Mouse (Mus musculus) liver, adult 2 months (tissue): ENCODE measurements around the gene B4galt1. TPM values are rescaled to one million over a fixed set of nuclear protein-coding genes. Genes with fewer than 3 reads are reported as not detected.

Source experiments
- DNase-seq: peaks from one replicate; pipeline ENCODE4 v3.0.0-alpha.2; 2011; ENCODE audit warnings: low read depth, low spot score; ENCODE audit errors: extremely low read depth
- H3K27ac ChIP-seq: fragments of 200-500 bp; replicated peaks from 2 replicates; pipeline ENCODE4 v1.5.1; 2012; ENCODE audit warnings: low read depth, mild to moderate bottlenecking, control low read depth, inconsistent platforms, low read length; ENCODE audit not compliant: insufficient read depth
- H3K27me3 ChIP-seq: fragments of 200-500 bp; 2 replicates; pipeline ENCODE4 v1.6.1; 2012; ENCODE audit warnings: mild to moderate bottlenecking, moderate library complexity, low read length, inconsistent platforms; ENCODE audit not compliant: control insufficient read depth, insufficient read depth
- H3K36me3 ChIP-seq: fragments of 200-500 bp; 2 replicates; pipeline ENCODE4 v1.6.1; 2012; ENCODE audit warnings: low read length, inconsistent platforms; ENCODE audit not compliant: control insufficient read depth, insufficient read depth
- H3K4me1 ChIP-seq: fragments of 200-500 bp; 2 replicates; pipeline ENCODE4 v1.6.1; 2011; ENCODE audit warnings: low read length; ENCODE audit not compliant: control insufficient read depth, insufficient read depth
- H3K4me3 ChIP-seq: fragments of 200-500 bp; 2 replicates; pipeline ENCODE4 v1.5.1; 2011; ENCODE audit warnings: low read depth, mild to moderate bottlenecking, control low read depth, low read length, moderate library complexity; ENCODE audit not compliant: insufficient read depth
- H3K79me2 ChIP-seq: fragments of 200-500 bp; 2 replicates; pipeline ENCODE4 v1.6.1; 2012; ENCODE audit warnings: inconsistent platforms, mild to moderate bottlenecking, low read length, moderate library complexity; ENCODE audit not compliant: control insufficient read depth, insufficient read depth
- H3K9ac ChIP-seq: fragments of 200-500 bp; 2 replicates; pipeline ENCODE4 v1.6.1; 2012; ENCODE audit warnings: low read depth, mild to moderate bottlenecking, control low read depth, inconsistent platforms, low read length
- CTCF ChIP-seq: fragments of 200-500 bp; IDR thresholded peaks from 2 replicates; pipeline ENCODE4 v1.5.1; 2011; ENCODE audit warnings: low read depth, low read length, control low read depth
- POLR2A ChIP-seq: fragments of 200-500 bp; IDR thresholded peaks from 2 replicates; pipeline ENCODE4 v1.6.1; 2011; ENCODE audit warnings: low read length, control low read depth; ENCODE audit not compliant: insufficient read depth; ENCODE audit errors: extremely low read depth
- WGBS: fragments of 180-500 bp; shearing (Covaris S2); methylation state at CpG from one replicate; pipeline ENCODE4 v1.1.7; 2018; 5-methylcytosine and 5-hydroxymethylcytosine counted together
- polyA plus RNA-seq: library from polyadenylated mRNA; depleted of rRNA; stranded (reverse); fragments of >200 nt; gene quantifications from 2 replicates; pipeline ENCODE4 v1.2.3, GENCODE M21; 2012
- total RNA-seq: library from RNA; depleted of rRNA; stranded (reverse); fragments of >200 nt; gene quantifications from 2 replicates; pipeline ENCODE4 v1.2.3, GENCODE M21; 2014

The B4galt1 gene
- total and polyA plus RNA-seq, 2 experiments = 11.0 to 28.1 TPM

GRCm38 (mm10) chr4:40823664-40824063, 30.1 kb downstream of the B4galt1 start:
- WGBS = 69% methylated on average over 8 of the region's 8 CpGs
- no peak overlapping the region for H3K9ac ChIP-seq
- H3K36me3 ChIP-seq = peaks cover 24% of the 10 kb centered on the region
- H3K4me1 ChIP-seq = peaks cover 18% of the 10 kb centered on the region
- peak overlapping the region; percentile 3; the same call in 1 of the 2 replicates for H3K27ac ChIP-seq
- TF ChIP-seq CTCF (no peak), POLR2A (no peak)
- peaks cover 40% of the 10 kb centered on the region for H3K79me2 ChIP-seq
- no peaks in the 10 kb centered on the region for H3K27me3 ChIP-seq
- no peak for DNase-seq
- no peak overlapping the region for H3K4me3 ChIP-seq

- Histone ChIP-seq H3K9ac (no peak overlapping the region), H3K36me3 (peaks cover 26% of the 10 kb centered on the region), H3K4me1 (peaks cover 14% of the 10 kb centered on the region), H3K79me2 (peaks cover 39% of the 10 kb centered on the region), H3K27ac (peak overlapping the region; percentile 3; the same call in 1 of the 2 replicates), H3K27me3 (no peaks in the 10 kb centered on the region), H3K4me3 (no peak overlapping the region)
- WGBS = 26% methylated on average over 14 of the region's 14 CpGs
- peak; percentile 88 for DNase-seq
- TF ChIP-seq CTCF (no peak), POLR2A (no peak)
These were observed 30.7 kb downstream of the B4galt1 start for GRCm38 (mm10) chr4:40823151-40823550.

GRCm38 (mm10) chr4:40821303-40822023, 32.3 kb downstream of the B4galt1 start:
- H3K27ac ChIP-seq = no peak overlapping the region
- H3K9ac ChIP-seq = no peak overlapping the region

DNA sequence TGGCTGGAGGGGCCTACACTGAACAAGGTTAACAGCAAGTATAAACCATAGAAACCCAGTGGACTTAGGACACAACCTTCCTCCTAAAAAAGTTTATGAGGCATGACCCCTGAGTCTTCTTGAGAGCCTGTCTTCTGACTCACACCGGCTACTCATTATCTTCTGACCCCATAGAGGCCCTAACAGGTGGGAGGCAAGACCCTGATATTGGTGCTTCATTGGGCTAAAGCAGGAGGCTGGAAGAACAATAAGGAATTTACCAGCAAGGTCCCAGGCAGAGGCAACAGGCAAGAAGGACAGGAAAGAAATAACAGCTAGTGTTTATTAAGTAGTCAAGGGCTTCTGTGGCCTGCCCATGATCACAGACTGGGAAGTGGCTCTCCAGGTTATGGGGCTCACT, 32.9 kb downstream of the B4galt1 start:
- Histone ChIP-seq H3K27ac (no peak overlapping the region), H3K4me1 (peaks cover 8% of the 10 kb centered on the region), H3K79me2 (peaks cover 23% of the 10 kb centered on the region; the same call in 1 of the 2 replicates), H3K4me3 (no peak overlapping the region), H3K36me3 (peaks cover 43% of the 10 kb centered on the region), H3K9ac (no peak overlapping the region), H3K27me3 (no peaks in the 10 kb centered on the region)
- 92% methylated on average over 1 of the region's 1 CpGs for WGBS
- no peak for DNase-seq
- TF ChIP-seq POLR2A = no peak
- TF ChIP-seq CTCF = no peak

More at GRCm38 (mm10) chr4:40821303-40822023, 32.3 kb downstream of the B4galt1 start:
- Histone ChIP-seq H3K36me3 (peaks cover 37% of the 10 kb centered on the region), H3K4me1 (peaks cover 8% of the 10 kb centered on the region), H3K4me3 (no peak overlapping the region), H3K79me2 (peaks cover 28% of the 10 kb centered on the region; the same call in 1 of the 2 replicates), H3K27me3 (no peaks in the 10 kb centered on the region)
- WGBS = 79% methylated on average over 8 of the region's 8 CpGs
- no peak for TF ChIP-seq POLR2A
- no peak for TF ChIP-seq CTCF
- no peak for DNase-seq

- TF ChIP-seq POLR2A = no peak
- TF ChIP-seq CTCF = no peak
- no peaks in the 10 kb centered on the region for H3K27me3 ChIP-seq
- peaks cover 43% of the 10 kb centered on the region for H3K36me3 ChIP-seq
- peaks cover 19% of the 10 kb centered on the region; the same call in 1 of the 2 replicates for H3K79me2 ChIP-seq
- whole genome bisulfite sequencing = 87% methylated on average over 4 of the region's 4 CpGs
- DNase-seq = no peak
- H3K9ac ChIP-seq = no peak overlapping the region
- peaks cover 8% of the 10 kb centered on the region for H3K4me1 ChIP-seq
- no peak overlapping the region for H3K27ac ChIP-seq
- H3K4me3 ChIP-seq = no peak overlapping the region
These were observed 33.8 kb downstream of the B4galt1 start for GRCm38 (mm10) chr4:40820024-40820423.

DNA sequence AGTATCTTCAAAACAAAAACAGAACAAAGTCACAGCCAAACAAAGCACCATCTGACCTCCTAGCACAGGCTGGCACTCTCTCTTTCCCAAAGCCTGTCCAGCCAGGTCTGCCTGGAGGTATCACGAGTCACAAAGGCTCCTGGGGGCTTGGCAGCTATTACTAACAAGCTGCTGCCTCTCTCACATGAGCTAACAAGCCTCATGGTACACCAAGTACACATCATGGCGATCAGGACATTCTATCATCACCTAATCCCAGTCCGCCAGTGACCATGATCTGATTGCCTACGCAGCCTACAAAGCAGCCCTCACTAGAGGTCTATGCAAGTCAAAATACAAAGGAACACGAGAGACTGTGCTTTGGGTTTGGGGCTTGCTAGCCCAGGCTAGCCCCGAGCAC, 34.7 kb downstream of the B4galt1 start:
- TF ChIP-seq CTCF (no peak), POLR2A (no peak)
- H3K4me1 ChIP-seq = peaks cover 8% of the 10 kb centered on the region
- peaks cover 19% of the 10 kb centered on the region; the same call in 1 of the 2 replicates for H3K79me2 ChIP-seq
- peaks cover 47% of the 10 kb centered on the region for H3K36me3 ChIP-seq
- 90% methylated on average over 6 of the region's 6 CpGs for WGBS
- no peak for DNase-seq
- H3K27me3 ChIP-seq = no peaks in the 10 kb centered on the region
- H3K4me3 ChIP-seq = no peak overlapping the region
- no peak overlapping the region for H3K9ac ChIP-seq
- no peak overlapping the region for H3K27ac ChIP-seq
